Mouse (Mus musculus) T-helper 17 cell (primary cell): ENCODE data around the gene Urah.

Experiments used
- in situ Hi-C, 2 experiments: fragments of 300-600 bp; cut with MboI, MseI; formaldehyde crosslinking; loops; 1 replicate in 1 of 2; 2 replicates in 1 of 2; pipeline ENCODE4 v1.15.1; 2025; ENCODE audit warnings: high pct_unique_total_duplicates in 2 of 2

The Urah gene

GRCm38 (mm10) chr7:140840750-140841735, 6.2 kb downstream of the Urah start:
- in situ Hi-C loops, result loop anchor here (5.0 to 10.0 kb wide), 5 partner anchors 61 to 1804 kb away; partner anchors contain the start of genes Cox8b (in 1 of the 2) and Ifitm3 (in 1 of the 2)

- in situ Hi-C loops, result loop anchor here (5.0 to 10.0 kb wide), 5 partner anchors 58 to 1801 kb away; partner anchors contain the start of genes Cox8b (in 1 of the 2) and Ifitm3 (in 1 of the 2)
Observed at GRCm38 (mm10) chr7:140843806-140844205, 9.0 kb downstream of the Urah start.

DNA sequence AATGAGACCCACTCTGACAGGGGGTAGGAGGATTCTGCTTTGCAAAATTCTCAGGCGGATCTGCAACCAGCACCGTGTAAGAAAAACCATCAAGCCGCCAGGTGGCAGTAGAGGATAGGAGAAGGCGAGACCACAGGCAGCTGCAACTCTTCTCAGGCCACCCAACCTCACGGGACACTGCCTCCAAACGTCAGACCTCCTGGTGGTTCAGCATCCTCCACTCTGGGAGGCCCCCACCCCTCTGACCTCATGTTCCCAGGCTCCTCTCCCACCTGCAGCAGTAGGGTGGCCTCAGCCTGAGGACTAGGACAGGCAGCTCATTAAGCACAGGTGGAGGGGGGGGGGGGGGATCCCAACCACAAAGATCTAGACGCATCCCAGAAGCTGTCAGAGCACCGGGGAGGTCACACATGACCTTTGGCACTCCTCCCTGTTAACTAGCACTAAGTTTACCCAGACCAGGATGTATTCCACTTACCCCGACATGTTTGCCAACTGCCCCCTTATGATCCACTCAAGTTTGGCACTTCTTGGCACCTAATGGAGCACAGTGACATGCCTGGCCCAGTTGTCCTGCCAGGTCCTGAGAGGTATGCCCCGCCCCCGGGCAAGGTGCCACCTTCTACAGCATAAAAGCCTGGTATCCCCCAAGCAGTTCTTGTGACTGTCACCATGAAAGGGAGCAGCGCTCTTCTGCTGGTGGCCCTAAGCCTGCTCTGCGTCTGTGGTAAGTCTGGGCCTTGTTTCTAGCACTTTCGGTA, 10.3 kb downstream of the Urah start, which contains the start of gene Scgb1c1:
Scgb1c1 (plus strand) TSS at position 643 of the 761 bp plus-strand sequence.
- in situ Hi-C loops, result loop anchor here (5.0 to 10.0 kb wide), 5 partner anchors 57 to 1800 kb away; partner anchors contain the start of genes Cox8b (in 2 of the 2) and Ifitm3 (in 1 of the 2)

DNA sequence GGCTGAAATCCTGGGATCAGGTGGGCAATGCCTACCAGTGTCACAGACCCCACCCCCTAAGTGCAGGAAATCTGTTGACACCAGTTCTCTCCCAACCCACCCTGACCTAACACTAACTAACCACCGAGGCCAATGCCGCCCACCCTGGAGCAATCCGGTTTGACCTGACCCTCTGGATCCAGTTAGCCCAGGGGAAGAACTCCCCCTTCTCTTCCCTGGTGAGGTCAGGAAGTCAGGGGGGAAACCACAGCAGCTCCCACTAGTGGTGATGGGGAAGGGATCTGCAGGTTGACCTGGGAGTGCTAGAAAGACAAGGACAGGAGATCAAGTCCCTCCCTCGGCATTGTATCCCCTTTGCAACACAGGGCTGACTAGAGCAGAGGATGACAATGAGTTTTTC, 10.9 kb downstream of the Urah start:
- in situ Hi-C loops, result loop anchor here (5.0 to 10.0 kb wide), 3 partner anchors 57 to 1799 kb away; partner anchors contain the start of gene Cox8b (in 1 of the 2)

DNA sequence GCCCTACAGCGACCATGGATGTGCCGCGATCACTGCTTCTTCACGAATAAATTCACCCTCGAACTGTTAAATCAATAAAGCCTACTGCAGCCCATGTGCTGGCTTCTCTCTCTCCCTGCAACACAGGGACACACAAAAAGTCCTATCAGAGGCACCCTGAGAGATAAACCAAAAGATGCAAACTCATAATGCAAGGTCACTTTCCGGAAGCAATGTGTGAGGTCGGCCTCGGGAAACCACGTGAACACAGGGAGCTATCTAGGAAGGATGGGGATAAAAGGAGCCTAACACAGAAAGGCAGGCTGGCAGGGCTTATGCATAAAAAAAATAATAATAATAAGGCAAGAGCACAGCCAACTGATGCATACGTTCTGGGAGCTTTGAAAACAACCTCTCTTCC, 11.9 kb downstream of the Urah start:
- in situ Hi-C loops, result loop anchor here (5.0 to 10.0 kb wide), 3 partner anchors 56 to 1798 kb away; partner anchors contain the start of gene Cox8b (in 1 of the 2)

- in situ Hi-C loops, result loop anchor here (5.0 to 10.0 kb wide), 3 partner anchors 54 to 1797 kb away; partner anchors contain the start of gene Cox8b (in 1 of the 2)
Observed at GRCm38 (mm10) chr7:140847755-140848580, 13.2 kb downstream of the Urah start, which contains the start of gene Odf3. TSS of gene Odf3 (plus strand) at chr7:140847805.

DNA sequence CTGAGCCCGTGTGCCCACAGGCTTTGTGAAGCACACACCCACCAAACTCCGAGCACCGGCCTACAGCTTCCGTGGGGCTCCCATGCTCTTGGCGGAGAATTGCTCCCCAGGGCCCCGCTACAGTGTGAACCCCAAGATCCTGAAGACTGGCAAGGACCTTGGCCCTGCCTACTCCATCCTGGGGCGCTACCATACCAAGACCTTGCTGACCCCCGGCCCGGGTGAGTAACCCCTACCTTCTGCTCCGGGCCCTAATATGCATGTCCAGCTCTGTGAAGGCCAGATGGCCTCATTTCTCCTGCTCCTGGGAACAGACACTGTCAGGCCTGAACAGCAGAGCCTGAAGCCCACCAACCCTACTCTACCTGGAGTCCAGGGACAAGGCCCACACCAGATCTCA, 13.8 kb downstream of the Urah start:
- in situ Hi-C loops, result loop anchor here (5.0 to 10.0 kb wide), 3 partner anchors 54 to 1796 kb away; partner anchors contain the start of gene Cox8b (in 1 of the 2)

- in situ Hi-C loops, result no loop called here
Observed at GRCm38 (mm10) chr7:140851916-140852315, 17.1 kb downstream of the Urah start.

GRCm38 (mm10) chr7:140853386-140853785, 18.6 kb downstream of the Urah start:
- in situ Hi-C loops, result no loop called here

- in situ Hi-C loops, result no loop called here
Observed at GRCm38 (mm10) chr7:140854483-140854882, 19.7 kb downstream of the Urah start.

DNA sequence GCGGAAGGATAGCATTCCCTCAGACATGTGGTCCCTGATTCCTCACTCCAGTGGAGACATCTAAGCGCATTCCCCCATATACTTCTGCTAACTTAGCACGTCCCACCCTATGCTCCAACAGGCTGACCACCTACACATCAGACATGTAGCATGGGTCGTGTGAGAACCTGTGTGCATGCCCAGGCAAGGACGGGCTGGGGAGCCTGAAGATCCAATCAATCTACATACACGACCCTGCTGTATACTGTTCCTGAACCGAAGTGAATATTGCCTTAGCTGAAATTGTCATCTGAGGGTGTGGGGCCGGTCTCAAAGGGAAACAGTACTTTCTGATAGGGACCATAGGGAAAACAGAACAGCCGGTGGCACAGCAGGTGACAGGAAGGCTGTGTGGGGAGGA, 20.4 kb downstream of the Urah start:
- in situ Hi-C loops, result no loop called here

- in situ Hi-C loops, result no loop called here
Observed at GRCm38 (mm10) chr7:140855860-140856784, 21.3 kb downstream of the Urah start, which contains the start of gene Gm45785. TSS of gene Gm45785 (minus strand) at chr7:140856331.

DNA sequence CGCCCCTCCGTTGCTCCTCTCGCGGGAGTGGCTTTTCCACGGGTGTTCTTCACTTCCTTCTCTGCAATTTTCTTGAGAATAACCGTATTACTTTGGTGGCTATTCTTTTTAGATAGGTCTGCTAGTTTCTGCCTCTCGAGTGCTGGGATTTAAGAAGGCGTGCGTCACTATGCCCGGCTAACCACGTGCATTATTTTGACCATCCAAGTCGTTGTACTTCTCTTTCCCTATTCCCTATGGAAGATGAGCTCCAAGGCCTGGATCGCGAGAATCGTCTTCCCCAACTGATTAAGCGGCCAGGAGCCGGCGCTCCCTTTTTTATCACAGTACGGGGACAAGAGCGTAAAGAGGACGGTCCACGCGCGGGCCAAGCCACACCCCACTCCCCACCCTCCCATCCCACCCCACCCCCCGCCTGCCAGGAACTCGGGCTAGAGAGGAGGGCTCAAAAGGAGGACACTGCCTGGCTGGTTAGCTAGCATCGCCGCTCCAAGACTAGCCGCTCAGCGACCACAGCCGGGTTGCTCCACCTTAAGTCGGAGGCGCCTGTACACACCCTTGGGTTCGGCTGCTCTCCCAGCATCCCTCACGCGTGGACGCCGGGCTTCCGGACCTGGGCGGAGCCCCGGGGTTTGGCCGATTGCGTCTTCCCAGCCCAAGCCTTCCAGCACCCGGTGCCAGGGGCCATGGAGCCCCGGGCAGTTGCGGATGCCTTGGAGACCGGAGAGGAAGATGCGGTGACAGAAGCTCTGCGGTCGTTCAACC, 22.1 kb downstream of the Urah start, which contains the start of gene Ric8a:
Ric8a (plus strand) TSS at position 173 of the 765 bp plus-strand sequence.
- in situ Hi-C loops, result no loop called here

- in situ Hi-C loops, result no loop called here
Observed at GRCm38 (mm10) chr7:140857550-140858505, 23.0 kb downstream of the Urah start, which contains the start of gene Bet1l. TSS of gene Bet1l (minus strand) at chr7:140857577.

GRCm38 (mm10) chr7:140858746-140859145, 23.9 kb downstream of the Urah start:
- in situ Hi-C loops, result no loop called here

DNA sequence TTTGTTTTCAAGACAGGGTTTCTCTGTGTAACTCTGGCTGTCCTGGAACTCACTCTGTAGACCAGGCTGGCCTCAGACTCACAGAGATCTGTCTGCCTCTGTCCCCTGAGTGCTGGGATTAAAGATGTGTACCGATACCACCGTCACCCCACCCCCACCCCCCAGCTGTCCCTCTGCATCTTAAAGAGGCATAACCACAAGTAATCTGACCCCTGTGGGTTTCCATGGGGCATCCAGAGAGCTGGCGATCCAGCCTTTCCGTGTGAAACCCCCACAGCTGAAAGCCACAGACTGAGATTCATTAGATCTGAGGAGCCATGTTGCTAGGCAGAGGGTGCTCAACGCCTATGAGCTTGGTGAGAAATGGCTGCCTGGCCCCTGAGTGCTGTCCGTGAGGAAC, 25.2 kb downstream of the Urah start:
- in situ Hi-C loops, result no loop called here

DNA sequence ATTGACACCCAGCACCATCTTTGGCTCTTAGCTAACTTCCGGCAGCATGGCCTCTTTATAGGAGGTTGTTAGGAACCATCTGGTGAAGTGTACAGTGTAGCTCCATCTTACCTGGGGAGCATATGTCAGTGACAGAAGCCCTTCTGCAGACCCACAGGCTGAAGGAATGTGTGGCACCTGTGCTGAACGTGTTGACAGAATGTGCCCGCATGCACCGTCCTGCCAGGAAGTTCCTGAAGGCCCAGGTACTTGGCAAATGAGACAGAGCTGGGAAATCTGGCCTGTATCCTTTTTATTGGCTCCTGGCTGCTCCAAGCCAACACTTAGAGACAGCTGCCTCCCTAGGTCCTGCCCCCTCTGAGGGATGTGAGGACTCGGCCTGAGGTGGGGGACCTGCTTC, 25.9 kb downstream of the Urah start:
- in situ Hi-C loops, result no loop called here
